Mouse (Mus musculus) limb, embryonic 11.5 days (tissue): ENCODE data around the gene Igf2bp3. TPM values are rescaled to one million over a fixed set of nuclear protein-coding genes. Genes with fewer than 3 reads are reported as not detected.

Source experiments
- ATAC-seq: fragments of 200-750 bp; cut with Nextera tagmentation; 2 replicates; pipeline ENCODE4 v1.8.0; 2017; ENCODE audit warnings: low read depth; ENCODE audit not compliant: insufficient number of reproducible peaks, low FRiP score, low TSS enrichment
- DNase-seq: peaks from one replicate; pipeline ENCODE4 v3.0.0-alpha.2; 2015; ENCODE audit warnings: low spot score
- H3K27ac ChIP-seq: fragments of 300-500 bp; sonication (generic); replicated peaks from 2 replicates; pipeline ENCODE4 v1.5.1; 2014; ENCODE audit warnings: low read depth, mild to moderate bottlenecking, low read length
- H3K27me3 ChIP-seq: fragments of 300-500 bp; sonication (generic); 2 replicates; pipeline ENCODE4 v1.6.1; 2014; ENCODE audit warnings: mild to moderate bottlenecking, low read length, mixed read lengths; ENCODE audit not compliant: control insufficient read depth, insufficient read depth
- H3K36me3 ChIP-seq: fragments of 300-500 bp; sonication (generic); 2 replicates; pipeline ENCODE4 v1.6.1; 2014; ENCODE audit warnings: mild to moderate bottlenecking, low read length, moderate library complexity, mixed read lengths; ENCODE audit not compliant: control insufficient read depth, insufficient read depth
- H3K4me1 ChIP-seq: fragments of 300-500 bp; sonication (generic); 2 replicates; pipeline ENCODE4 v1.6.1; 2014; ENCODE audit warnings: low read length, mixed read lengths; ENCODE audit not compliant: control insufficient read depth, insufficient read depth
- H3K4me2 ChIP-seq: fragments of 300-500 bp; sonication (generic); 2 replicates; pipeline ENCODE4 v1.6.1; 2014; ENCODE audit warnings: low read depth, mild to moderate bottlenecking, moderate library complexity; ENCODE audit not compliant: severe bottlenecking
- H3K4me3 ChIP-seq: fragments of 300-500 bp; sonication (generic); 2 replicates; pipeline ENCODE4 v1.5.1; 2014; ENCODE audit warnings: low read depth, low read length
- H3K9ac ChIP-seq: fragments of 300-500 bp; sonication (generic); 2 replicates; pipeline ENCODE4 v1.6.1; 2014; ENCODE audit warnings: mild to moderate bottlenecking, low read length
- H3K9me3 ChIP-seq: fragments of 300-500 bp; sonication (generic); 2 replicates; pipeline ENCODE4 v1.6.1; 2016; ENCODE audit warnings: low read length; ENCODE audit not compliant: control insufficient read depth
- WGBS: fragments of 180-500 bp; shearing (Covaris S2); extraction: QIAGEN DNeasy Blood & Tissue Kit; methylation state at CpG from one replicate; pipeline ENCODE4 v1.1.7; 2014; 5-methylcytosine and 5-hydroxymethylcytosine counted together
- polyA plus RNA-seq: library from polyadenylated mRNA; unstranded; fragments of >200 nt; fragmentation: Nextera tagmentation; extraction: Ambion mirVana; gene quantifications from 2 replicates; pipeline ENCODE4 v1.2.1, GENCODE M21; 2014

Gene Igf2bp3
- polyA plus RNA-seq, 1 experiment from 2014 or later, result 140 TPM

- no peak overlapping the region for H3K27ac ChIP-seq
- H3K9me3 ChIP-seq, result no peaks in the 10 kb centered on the region
- DNase-seq (no peak), ATAC-seq (no peak)
- no peak overlapping the region for H3K4me2 ChIP-seq
- H3K4me1 ChIP-seq, result peaks cover 10% of the 10 kb centered on the region
- no peaks in the 10 kb centered on the region for H3K36me3 ChIP-seq
- 45% methylated on average over 11 of the region's 11 CpGs for WGBS
- no peak overlapping the region for H3K9ac ChIP-seq
- no peaks in the 10 kb centered on the region for H3K27me3 ChIP-seq
- no peak overlapping the region for H3K4me3 ChIP-seq
These were observed 10.4 kb upstream of the Igf2bp3 start for GRCm38 (mm10) chr6:49224923-49225727.

- Histone ChIP-seq H3K4me1 (peaks cover 10% of the 10 kb centered on the region), H3K36me3 (no peaks in the 10 kb centered on the region), H3K27me3 (no peaks in the 10 kb centered on the region), H3K9me3 (no peaks in the 10 kb centered on the region), H3K4me2 (no peak overlapping the region), H3K4me3 (no peak overlapping the region), H3K27ac (no peak overlapping the region), H3K9ac (no peak overlapping the region)
- WGBS, result 6% methylated on average over 7 of the region's 7 CpGs
- no peak for DNase-seq
- ATAC-seq, result no peak
These were observed 7.1 kb upstream of the Igf2bp3 start for GRCm38 (mm10) chr6:49221906-49222305.

- no peaks in the 10 kb centered on the region for H3K36me3 ChIP-seq
- H3K27ac ChIP-seq, result peak overlapping the region; percentile 18
- peaks cover 3% of the 10 kb centered on the region; the same call in 1 of the 2 replicates for H3K4me1 ChIP-seq
- peak overlapping the region; percentile 35 for H3K9ac ChIP-seq
- peak overlapping the region; percentile 15 for H3K4me3 ChIP-seq
- WGBS, result 3% methylated on average over 16 of the region's 16 CpGs
- H3K9me3 ChIP-seq, result no peaks in the 10 kb centered on the region
- DNase-seq (peak; percentile 73), ATAC-seq (no peak)
- no peaks in the 10 kb centered on the region for H3K27me3 ChIP-seq
- peak overlapping the region; percentile 55 for H3K4me2 ChIP-seq
These were observed 5.3 kb upstream of the Igf2bp3 start for GRCm38 (mm10) chr6:49219920-49220604.

GRCm38 (mm10) chr6:49219001-49219560 is 4.3 kb upstream of the Igf2bp3 start:
- Histone ChIP-seq H3K9ac (no peak overlapping the region), H3K27ac (no peak overlapping the region), H3K4me3 (no peak overlapping the region), H3K9me3 (no peaks in the 10 kb centered on the region), H3K4me1 (no peaks in the 10 kb centered on the region), H3K4me2 (no peak overlapping the region), H3K27me3 (no peaks in the 10 kb centered on the region), H3K36me3 (no peaks in the 10 kb centered on the region)
- 8% methylated on average over 4 of the region's 4 CpGs for WGBS
- DNase-seq (no peak), ATAC-seq (no peak)

GRCm38 (mm10) chr6:49218275-49218802 is 3.6 kb upstream of the Igf2bp3 start:
- no peaks in the 10 kb centered on the region for H3K9me3 ChIP-seq
- WGBS, result under 1% methylated on average over 31 of the region's 31 CpGs
- H3K36me3 ChIP-seq, result no peaks in the 10 kb centered on the region
- peak overlapping the region; percentile 61 for H3K9ac ChIP-seq
- H3K27ac ChIP-seq, result peak overlapping the region; percentile 88; the same call in 1 of the 2 replicates
- H3K4me2 ChIP-seq, result peak overlapping the region; percentile 53
- peak overlapping the region; percentile 58 for H3K4me3 ChIP-seq
- DNase-seq (no peak), ATAC-seq (no peak)
- H3K4me1 ChIP-seq, result no peaks in the 10 kb centered on the region
- H3K27me3 ChIP-seq, result no peaks in the 10 kb centered on the region

GRCm38 (mm10) chr6:49217581-49218274 is 3.0 kb upstream of the Igf2bp3 start:
- H3K27ac ChIP-seq, result peak overlapping the region; percentile 88
- no peaks in the 10 kb centered on the region for H3K27me3 ChIP-seq
- H3K9me3 ChIP-seq, result no peaks in the 10 kb centered on the region
- peak overlapping the region; percentile 58 for H3K4me3 ChIP-seq
- under 1% methylated on average over 56 of the region's 56 CpGs for WGBS
- DNase-seq, result peak; percentile 99
- peaks cover 5% of the 10 kb centered on the region; the same call in 1 of the 2 replicates for H3K4me1 ChIP-seq
- peak overlapping the region; percentile 85 for H3K9ac ChIP-seq
- ATAC-seq, result peak; percentile 93
- no peaks in the 10 kb centered on the region for H3K36me3 ChIP-seq
- H3K4me2 ChIP-seq, result peak overlapping the region; percentile 53

- DNase-seq (no peak), ATAC-seq (no peak)
- no peaks in the 10 kb centered on the region for H3K9me3 ChIP-seq
- no peaks in the 10 kb centered on the region for H3K27me3 ChIP-seq
- peak overlapping the region; percentile 88 for H3K27ac ChIP-seq
- WGBS, result 2% methylated on average over 11 of the region's 11 CpGs
- no peaks in the 10 kb centered on the region for H3K36me3 ChIP-seq
- peak overlapping the region; percentile 53 for H3K4me2 ChIP-seq
- H3K9ac ChIP-seq, result peak overlapping the region; percentile 85
- H3K4me1 ChIP-seq, result peaks cover 7% of the 10 kb centered on the region; the same call in 1 of the 2 replicates
- H3K4me3 ChIP-seq, result peak overlapping the region; percentile 58
These were observed 2.2 kb upstream of the Igf2bp3 start for GRCm38 (mm10) chr6:49216811-49217542.
